ENCODE assay signal across 12 mouse cellular contexts in the genomic region with DNA sequence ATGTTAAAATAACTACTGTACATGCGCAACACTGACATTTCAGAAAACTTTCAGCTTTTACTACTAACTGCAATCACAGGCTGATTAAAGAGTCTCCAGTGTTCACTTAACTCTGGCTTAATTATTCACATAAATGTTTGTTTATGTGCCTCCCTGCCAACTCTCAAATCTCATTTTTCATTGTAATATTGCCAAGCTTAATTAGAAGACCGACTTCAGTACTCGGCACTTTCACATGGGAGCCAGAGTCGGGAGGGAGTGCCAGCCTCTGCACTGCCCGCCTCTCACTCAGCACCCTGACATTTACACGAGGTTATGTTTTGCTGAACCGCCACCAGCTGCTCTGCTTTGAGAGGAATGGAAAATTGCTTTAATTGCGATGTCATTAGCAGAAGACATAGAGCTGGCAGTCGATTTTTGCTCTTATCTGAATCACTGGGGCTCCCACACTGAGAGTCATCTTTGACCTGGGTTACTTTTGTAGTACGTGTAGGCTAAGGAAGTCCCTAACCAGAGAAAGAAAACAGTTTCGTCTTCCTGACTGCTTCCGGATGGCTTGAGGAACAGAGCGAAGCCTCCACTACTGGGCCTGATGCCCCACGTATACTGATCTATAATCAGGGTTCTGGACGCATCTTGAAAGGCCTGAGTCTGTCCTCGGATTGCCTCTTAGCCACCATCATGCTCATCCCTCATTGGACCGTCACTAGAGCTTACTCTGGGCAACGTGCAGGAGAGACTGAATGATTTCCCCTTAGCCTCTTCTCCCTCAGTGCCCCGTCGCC. TPM values are rescaled to one million over a fixed set of nuclear protein-coding genes. Genes with fewer than 3 reads are reported as not detected.
A peak's percentile ranks its signal among the peaks of the same experiment; 100 is the strongest.
DNase-seq lines count a peak whose midpoint lies in the region; ATAC-seq and TF ChIP-seq lines count a peak whose summit lies in the region.
"Had no signal": no experiment of that assay in that cellular context is flagged by ENCODE, and none has a peak within 500 bp of the region (broad histone marks: within the 10 kb centered on the region; RNA-seq: fewer than 3 reads in every experiment).

No protein-coding gene starts in this region.

- TF ChIP-seq POLR2A in liver, adult 2 months (IDR thresholded peaks at IDR 0.05; ENCODE audit: extremely low read depth, insufficient read depth, low read length), result no peak

- ATAC-seq in liver, postnatal 0 days, result no peak
- no peak for ATAC-seq in kidney, postnatal 0 days (replicated peaks; ENCODE audit: low FRiP score, low read depth)
- peak; percentile 90 for ATAC-seq in neural tube, embryonic 14.5 days (ENCODE audit: low read depth)
- ATAC-seq in liver, embryonic 12.5 days, result no peak
- ATAC-seq: intestine, postnatal 0 days had no signal

- DNase-seq in adrenal gland, postnatal 10 days, result peak; percentile 13
- no peak for DNase-seq in adrenal gland, postnatal 25 days
- DNase-seq in liver, adult 2 months (ENCODE audit: extremely low read depth, low read depth, low spot score), result peak; percentile 29
- no peak for DNase-seq in liver, postnatal 0 days
- peak; percentile 29 for DNase-seq in kidney, postnatal 0 days (ENCODE audit: low spot score)
- DNase-seq in spleen, postnatal 14 days (ENCODE audit: low spot score in 2 of 2), result no peak
- DNase-seq: thymus, adult 18-20 months had no signal

- H3K27me3 ChIP-seq in liver, adult 2 months (ENCODE audit: control insufficient read depth, insufficient read depth, low read length), result no peaks in the 10 kb centered on the region
- no peaks in the 10 kb centered on the region for H3K27me3 ChIP-seq in liver, postnatal 0 days (ENCODE audit: insufficient read depth, low read length)
- no peaks in the 10 kb centered on the region for H3K27me3 ChIP-seq in kidney, postnatal 0 days (ENCODE audit: insufficient read depth, low read length)
- no peaks in the 10 kb centered on the region for H3K27me3 ChIP-seq in neural tube, embryonic 14.5 days (ENCODE audit: control insufficient read depth, insufficient read depth, low read length)
- H3K27me3 ChIP-seq in liver, embryonic 12.5 days (replicated peaks), result no peaks in the 10 kb centered on the region
- H3K27me3 ChIP-seq: heart, embryonic 13.5 days; limb, embryonic 12.5 days had no signal

- no peak overlapping the region for H3K27ac ChIP-seq in liver, adult 2 months (replicated peaks; ENCODE audit: insufficient read depth, low read depth, low read length)
- H3K27ac ChIP-seq in liver, postnatal 0 days (ENCODE audit: low read depth), result no peak overlapping the region
- H3K27ac ChIP-seq in kidney, postnatal 0 days, result no peak overlapping the region
- H3K27ac ChIP-seq in neural tube, embryonic 14.5 days (ENCODE audit: low read depth, low read length), result no peak overlapping the region
- H3K27ac ChIP-seq in liver, embryonic 12.5 days, result no peak overlapping the region
- H3K27ac ChIP-seq: heart, embryonic 13.5 days; limb, embryonic 12.5 days had no signal

- H3K4me3 ChIP-seq in liver, adult 2 months (ENCODE audit: insufficient read depth, low read depth, low read length), result no peak overlapping the region
- no peak overlapping the region for H3K4me3 ChIP-seq in liver, postnatal 0 days (ENCODE audit: low read depth, low read length)
- H3K4me3 ChIP-seq in kidney, postnatal 0 days (replicated peaks; ENCODE audit: low read depth, low read length), result no peak overlapping the region
- H3K4me3 ChIP-seq in neural tube, embryonic 14.5 days (ENCODE audit: low read depth, low read length), result no peak overlapping the region
- H3K4me3 ChIP-seq in liver, embryonic 12.5 days, result no peak overlapping the region
- H3K4me3 ChIP-seq: heart, embryonic 13.5 days; limb, embryonic 12.5 days had no signal

- no peak overlapping the region for H3K4me2 ChIP-seq in liver, postnatal 0 days (ENCODE audit: low read depth, low read length)
- H3K4me2 ChIP-seq in kidney, postnatal 0 days (ENCODE audit: low read length), result no peak overlapping the region
- H3K4me2 ChIP-seq in neural tube, embryonic 14.5 days (ENCODE audit: low read depth, low read length), result no peak overlapping the region
- H3K4me2 ChIP-seq in liver, embryonic 12.5 days, result no peak overlapping the region
- H3K4me2 ChIP-seq: heart, embryonic 13.5 days; limb, embryonic 12.5 days had no signal

- no peak for TF ChIP-seq EP300 in liver, postnatal 0 days (IDR thresholded peaks at IDR 0.05; ENCODE audit: low read depth)

- TF ChIP-seq CTCF in liver, adult 2 months (IDR thresholded peaks at IDR 0.05; ENCODE audit: low read depth, low read length), result no peak
- no peak for TF ChIP-seq CTCF in liver, postnatal 0 days (IDR thresholded peaks at IDR 0.05; ENCODE audit: low read depth)
- no peak for TF ChIP-seq CTCF in kidney, postnatal 0 days (IDR thresholded peaks at IDR 0.05; ENCODE audit: low read depth)

- peaks cover 2% of the 10 kb centered on the region; the same call in 1 of the 2 replicates for H3K4me1 ChIP-seq in liver, adult 2 months (ENCODE audit: control insufficient read depth, insufficient read depth, low read length)
- H3K4me1 ChIP-seq in liver, postnatal 0 days (ENCODE audit: insufficient read depth), result peaks cover 3% of the 10 kb centered on the region; the same call in 1 of the 2 replicates
- no peaks in the 10 kb centered on the region; the same call in 1 of the 2 replicates for H3K4me1 ChIP-seq in kidney, postnatal 0 days (replicated peaks; ENCODE audit: insufficient read depth, low read length)
- H3K4me1 ChIP-seq in neural tube, embryonic 14.5 days (ENCODE audit: control insufficient read depth, insufficient read depth, low read length), result no peaks in the 10 kb centered on the region; the same call in 1 of the 2 replicates
- H3K4me1 ChIP-seq in liver, embryonic 12.5 days, result no peaks in the 10 kb centered on the region
- H3K4me1 ChIP-seq: limb, embryonic 12.5 days had no signal

- H3K9me3 ChIP-seq in liver, postnatal 0 days (ENCODE audit: low read length), result no peaks in the 10 kb centered on the region
- no peaks in the 10 kb centered on the region for H3K9me3 ChIP-seq in kidney, postnatal 0 days (replicated peaks; ENCODE audit: low read length)
- H3K9me3 ChIP-seq in neural tube, embryonic 14.5 days (ENCODE audit: control insufficient read depth, low read length), result no peaks in the 10 kb centered on the region
- H3K9me3 ChIP-seq in liver, embryonic 12.5 days (replicated peaks), result no peaks in the 10 kb centered on the region
- H3K9me3 ChIP-seq: heart, embryonic 13.5 days; limb, embryonic 12.5 days had no signal

- H3K79me2 ChIP-seq in liver, adult 2 months (ENCODE audit: control insufficient read depth, insufficient read depth, low read length), result no peaks in the 10 kb centered on the region

- H3K9ac ChIP-seq in liver, adult 2 months (ENCODE audit: low read depth, low read length), result no peak overlapping the region
- no peak overlapping the region for H3K9ac ChIP-seq in liver, postnatal 0 days (replicated peaks)
- no peak overlapping the region for H3K9ac ChIP-seq in kidney, postnatal 0 days (ENCODE audit: low read depth, low read length)
- no peak overlapping the region for H3K9ac ChIP-seq in neural tube, embryonic 14.5 days (replicated peaks; ENCODE audit: low read depth, low read length)
- no peak overlapping the region for H3K9ac ChIP-seq in liver, embryonic 12.5 days
- H3K9ac ChIP-seq: heart, embryonic 13.5 days; limb, embryonic 12.5 days had no signal

- 76% methylated on average over 20 of the region's 20 CpGs for WGBS in liver, adult 2 months
- 78% methylated on average over 20 of the region's 20 CpGs for WGBS in liver, postnatal 0 days (ENCODE audit: insufficient replicate concordance)
- WGBS in kidney, postnatal 0 days, result 60% methylated on average over 20 of the region's 20 CpGs
- WGBS in neural tube, embryonic 14.5 days, result 63% methylated on average over 20 of the region's 20 CpGs
- 67% methylated on average over 20 of the region's 20 CpGs for WGBS in liver, embryonic 12.5 days (ENCODE audit: insufficient replicate concordance)

- no peaks in the 10 kb centered on the region for H3K36me3 ChIP-seq in liver, adult 2 months (ENCODE audit: control insufficient read depth, insufficient read depth, low read length)
- no peaks in the 10 kb centered on the region; the same call in 1 of the 2 replicates for H3K36me3 ChIP-seq in liver, postnatal 0 days (replicated peaks; ENCODE audit: insufficient read depth, low read length)
- H3K36me3 ChIP-seq in kidney, postnatal 0 days (ENCODE audit: insufficient read depth, low read length), result no peaks in the 10 kb centered on the region
- no peaks in the 10 kb centered on the region for H3K36me3 ChIP-seq in neural tube, embryonic 14.5 days (ENCODE audit: control insufficient read depth, insufficient read depth, low read length)
- no peaks in the 10 kb centered on the region for H3K36me3 ChIP-seq in liver, embryonic 12.5 days
- H3K36me3 ChIP-seq: limb, embryonic 12.5 days had no signal

RNA-seq across cellular contexts. Expression of a gene that starts 52.4 kb away (rescaled TPM):
- total RNA-seq in adrenal gland, postnatal 10 days (2021), result 10 to 100 TPM; 10.4 to 10.5 TPM
- total RNA-seq in adrenal gland, postnatal 25 days (2021), result 10.0 and 10.1 TPM in 2 replicates
- 1.0 and 2.8 TPM in 2 replicates for total RNA-seq in liver, adult 2 months (2014; rRNA removed)
- polyA plus RNA-seq in liver, adult 2 months (2012; rRNA removed), result 0.22 and 0.31 TPM in 2 replicates
- polyA plus RNA-seq in liver, postnatal 0 days (2015; fragmentation: Nextera tagmentation; extraction: Ambion mirVana), result 7.2 and 8.4 TPM in 2 replicates
- 9.1 and 10.7 TPM in 2 replicates for polyA plus RNA-seq in kidney, postnatal 0 days (2015; fragmentation: Nextera tagmentation; extraction: Ambion mirVana)
- 5.6 and 7.1 TPM in 2 replicates for polyA plus RNA-seq in neural tube, embryonic 14.5 days (2014; fragmentation: Nextera tagmentation; extraction: Ambion mirVana)
- polyA plus RNA-seq in liver, embryonic 12.5 days (2016; fragmentation: Nextera tagmentation; extraction: Ambion mirVana), result 36.5 TPM in 2 replicates

Comparison
In these comparisons a context has a peak if more than half of its experiments do, and no peak if none do; other contexts are left out.
1. DNase-seq: peak in adrenal gland, postnatal 10 days (single experiment), liver, adult 2 months (single experiment) and kidney, postnatal 0 days (single experiment); none in adrenal gland, postnatal 25 days (single experiment), liver, postnatal 0 days (single experiment) and spleen, postnatal 14 days (0 of 2).